Mouse (Mus musculus) forebrain, embryonic 12.5 days (tissue): ENCODE measurements around the gene Cpsf2. TPM values are rescaled to one million over a fixed set of nuclear protein-coding genes. Genes with fewer than 3 reads are reported as not detected.

ENCODE experiments used
- ATAC-seq: fragments of 200-750 bp; cut with Nextera tagmentation; 2 replicates; pipeline ENCODE4 v1.8.0; 2017; ENCODE audit warnings: moderate TSS enrichment; ENCODE audit not compliant: low FRiP score
- H3K27ac ChIP-seq: fragments of 300-500 bp; sonication (generic); 2 replicates; pipeline ENCODE4 v1.5.1; 2016; ENCODE audit warnings: mild to moderate bottlenecking
- H3K27me3 ChIP-seq: fragments of 300-500 bp; sonication (generic); 2 replicates; pipeline ENCODE4 v1.6.1; 2016; ENCODE audit warnings: mild to moderate bottlenecking
- H3K36me3 ChIP-seq: fragments of 300-500 bp; sonication (generic); replicated peaks from 2 replicates; pipeline ENCODE4 v1.6.1; 2016; ENCODE audit warnings: mild to moderate bottlenecking
- H3K4me1 ChIP-seq: fragments of 300-500 bp; sonication (generic); 2 replicates; pipeline ENCODE4 v1.6.1; 2016
- H3K4me2 ChIP-seq: fragments of 300-500 bp; sonication (generic); 2 replicates; pipeline ENCODE4 v1.6.1; 2016; ENCODE audit warnings: mild to moderate bottlenecking, moderate library complexity
- H3K4me3 ChIP-seq: fragments of 300-500 bp; sonication (generic); replicated peaks from 2 replicates; pipeline ENCODE4 v1.5.1; 2016; ENCODE audit warnings: mild to moderate bottlenecking
- H3K9ac ChIP-seq: fragments of 300-500 bp; sonication (generic); 2 replicates; pipeline ENCODE4 v1.6.1; 2016; ENCODE audit warnings: mild to moderate bottlenecking
- H3K9me3 ChIP-seq: fragments of 300-500 bp; sonication (generic); 2 replicates; pipeline ENCODE4 v1.6.1; 2016
- WGBS: fragments of 180-500 bp; shearing (Covaris S2); methylation state at CpG from one replicate; pipeline ENCODE4 v1.1.7; 2016; 5-methylcytosine and 5-hydroxymethylcytosine counted together
- polyA plus RNA-seq: library from polyadenylated mRNA; unstranded; fragments of >200 nt; fragmentation: Nextera tagmentation; extraction: Ambion mirVana; gene quantifications from 2 replicates; pipeline ENCODE4 v1.2.1, GENCODE M21; 2016

Cpsf2 gene
- polyA plus RNA-seq, 1 experiment from 2014 or later, result 41.4 TPM

GRCm38 (mm10) chr12:102034934-102035333, 59.1 kb downstream of the Cpsf2 start:
- no peak overlapping the region for H3K9ac ChIP-seq
- no peak overlapping the region for H3K4me2 ChIP-seq
- H3K27ac ChIP-seq, result no peak overlapping the region
- H3K4me1 ChIP-seq, result no peaks in the 10 kb centered on the region
- no peak overlapping the region for H3K4me3 ChIP-seq
- 0 out of 2 replicates have a peak, but pooled peaks cover 3% of the 10 kb centered on the region for H3K9me3 ChIP-seq
- WGBS, result 87% methylated on average over 4 of the region's 4 CpGs
- no peaks in the 10 kb centered on the region for H3K27me3 ChIP-seq
- no peak for ATAC-seq
- no peaks in the 10 kb centered on the region for H3K36me3 ChIP-seq

DNA sequence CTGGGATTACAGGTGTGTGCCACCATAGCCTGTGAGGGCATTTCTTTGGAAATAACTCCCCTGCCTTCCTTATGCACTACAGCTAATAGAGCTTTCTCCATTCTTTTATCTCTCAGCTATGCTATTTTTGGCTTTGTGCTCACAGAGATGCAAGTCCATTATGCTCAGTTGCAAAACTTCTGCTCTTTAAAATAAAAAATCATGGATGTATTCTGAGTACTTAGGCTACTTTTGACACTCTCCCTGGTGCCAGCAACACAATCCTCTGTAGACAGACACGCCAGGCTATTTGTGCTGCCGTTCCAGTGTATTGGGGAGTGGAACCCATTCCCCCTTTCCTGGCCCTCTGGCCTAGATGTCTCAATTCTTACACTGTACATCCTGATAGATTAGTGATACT, 64.1 kb downstream of the Cpsf2 start:
- Histone ChIP-seq H3K27me3 (no peaks in the 10 kb centered on the region), H3K36me3 (no peaks in the 10 kb centered on the region), H3K9ac (no peak overlapping the region), H3K27ac (no peak overlapping the region), H3K4me3 (no peak overlapping the region), H3K4me1 (peaks cover 4% of the 10 kb centered on the region), H3K9me3 (0 out of 2 replicates have a peak, but pooled peaks cover 3% of the 10 kb centered on the region), H3K4me2 (no peak overlapping the region)
- no peak for ATAC-seq
- 91% methylated on average over 2 of the region's 2 CpGs for WGBS

- no peak overlapping the region for H3K9ac ChIP-seq
- H3K9me3 ChIP-seq, result no peaks in the 10 kb centered on the region
- H3K27ac ChIP-seq, result 0 out of 2 replicates have a peak overlapping the region, but pooled peaks have one; percentile 5
- no peaks in the 10 kb centered on the region for H3K36me3 ChIP-seq
- WGBS, result 24% methylated on average over 2 of the region's 2 CpGs
- H3K4me3 ChIP-seq, result no peak overlapping the region
- peaks cover 4% of the 10 kb centered on the region for H3K4me1 ChIP-seq
- H3K4me2 ChIP-seq, result no peak overlapping the region
- H3K27me3 ChIP-seq, result no peaks in the 10 kb centered on the region
- no peak for ATAC-seq
These were observed 65.9 kb downstream of the Cpsf2 start for GRCm38 (mm10) chr12:102041699-102042098.

GRCm38 (mm10) chr12:102042247-102042646, 66.5 kb downstream of the Cpsf2 start:
- no peak overlapping the region for H3K4me2 ChIP-seq
- ATAC-seq, result 0 out of 2 replicates have a peak, but pooled peaks have one; percentile 36
- H3K4me1 ChIP-seq, result peaks cover 4% of the 10 kb centered on the region
- H3K27ac ChIP-seq, result peak overlapping the region; percentile 50; the same call in 1 of the 2 replicates
- no peak overlapping the region for H3K9ac ChIP-seq
- 63% methylated on average over 7 of the region's 7 CpGs for WGBS
- H3K36me3 ChIP-seq, result no peaks in the 10 kb centered on the region
- H3K4me3 ChIP-seq, result no peak overlapping the region
- no peaks in the 10 kb centered on the region for H3K27me3 ChIP-seq
- H3K9me3 ChIP-seq, result no peaks in the 10 kb centered on the region

DNA sequence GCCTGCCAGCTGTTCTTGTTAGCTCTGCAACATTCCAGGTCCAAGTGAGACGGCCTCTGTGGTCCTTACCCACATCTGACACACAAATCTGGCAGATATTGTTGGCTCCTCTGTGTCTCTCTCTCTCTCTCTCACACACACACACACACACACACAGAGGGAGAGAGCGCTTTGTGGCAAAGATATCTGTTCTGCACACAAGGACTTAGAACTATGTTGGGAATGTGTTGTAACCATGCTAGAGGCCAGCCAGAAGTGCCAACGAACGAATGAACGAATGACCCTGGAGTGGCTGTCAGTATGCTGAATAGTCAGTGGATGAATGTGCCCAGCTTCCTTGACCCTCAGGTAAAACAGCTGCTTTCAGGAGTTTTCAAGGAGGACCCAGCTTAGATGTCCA, 68.1 kb downstream of the Cpsf2 start:
- Histone ChIP-seq H3K9ac (no peak overlapping the region), H3K4me2 (no peak overlapping the region), H3K9me3 (no peaks in the 10 kb centered on the region), H3K4me3 (no peak overlapping the region), H3K27ac (no peak overlapping the region), H3K27me3 (no peaks in the 10 kb centered on the region), H3K36me3 (no peaks in the 10 kb centered on the region), H3K4me1 (peaks cover 4% of the 10 kb centered on the region)
- ATAC-seq, result no peak
- WGBS, result 86% methylated on average over 5 of the region's 5 CpGs

GRCm38 (mm10) chr12:102054155-102054554, 78.4 kb downstream of the Cpsf2 start:
- no peak overlapping the region for H3K4me3 ChIP-seq
- ATAC-seq, result no peak
- H3K36me3 ChIP-seq, result no peaks in the 10 kb centered on the region
- H3K9ac ChIP-seq, result no peak overlapping the region
- H3K27ac ChIP-seq, result no peak overlapping the region
- peaks cover 19% of the 10 kb centered on the region for H3K4me1 ChIP-seq
- no peaks in the 10 kb centered on the region for H3K9me3 ChIP-seq
- H3K4me2 ChIP-seq, result no peak overlapping the region
- WGBS, result 89% methylated on average over 4 of the region's 4 CpGs
- no peaks in the 10 kb centered on the region for H3K27me3 ChIP-seq

GRCm38 (mm10) chr12:102055758-102056157, 80.0 kb downstream of the Cpsf2 start:
- H3K4me3 ChIP-seq, result no peak overlapping the region
- no peaks in the 10 kb centered on the region for H3K9me3 ChIP-seq
- H3K4me2 ChIP-seq, result no peak overlapping the region
- no peak overlapping the region for H3K9ac ChIP-seq
- H3K36me3 ChIP-seq, result no peaks in the 10 kb centered on the region
- H3K4me1 ChIP-seq, result peaks cover 20% of the 10 kb centered on the region
- no peak overlapping the region for H3K27ac ChIP-seq
- ATAC-seq, result no peak
- no peaks in the 10 kb centered on the region for H3K27me3 ChIP-seq
- 94% methylated on average over 10 of the region's 10 CpGs for WGBS

Other genes with a start within 250 kb of the Cpsf2 start
- 8.7 and 12.2 TPM in 2 replicates for gene Fbln5, start 156.9 kb upstream of the Cpsf2 start, polyA plus RNA-seq
- gene Trip11, start 62.7 kb upstream of the Cpsf2 start, polyA plus RNA-seq, result 19.3 and 22.5 TPM in 2 replicates
- 16.2 and 16.4 TPM in 2 replicates for gene Atxn3, start 17.7 kb upstream of the Cpsf2 start, polyA plus RNA-seq
- gene Slc24a4, start 152.7 kb downstream of the Cpsf2 start, polyA plus RNA-seq, result 0.31 and 0.40 TPM in 2 replicates